Mouse (Mus musculus) ovary, adult 18-20 months (tissue): Measurements from ENCODE around the gene Lamb3.

ENCODE experiments used
- DNase-seq: peaks from one replicate; pipeline ENCODE4 v3.0.0; 2022; ENCODE audit warnings: low spot score, mixed read lengths

Lamb3 gene

DNA sequence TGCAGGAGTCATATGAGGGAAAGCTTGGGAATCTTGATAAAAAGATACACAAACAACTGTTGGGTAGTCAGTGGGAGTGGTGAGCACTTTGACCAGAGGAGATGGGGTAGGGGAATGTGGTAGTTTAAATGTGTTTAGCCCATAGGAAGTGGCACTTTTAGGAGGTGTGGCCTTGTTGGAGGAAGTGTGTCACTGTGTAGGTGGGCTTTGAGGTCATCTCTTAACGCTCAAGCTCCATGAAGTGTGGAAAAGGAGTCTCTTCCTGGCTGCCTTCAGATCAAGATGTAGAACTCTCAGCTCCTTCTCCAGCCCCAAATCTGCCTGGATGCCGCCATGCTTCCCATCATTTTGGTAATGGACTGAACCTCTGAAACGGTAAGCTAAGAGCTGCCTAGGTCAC lies at the start of gene Lamb3:
Lamb3 (plus strand) TSS at position 197 of the 400 bp plus-strand sequence.
- DNase-seq: no peak

DNA sequence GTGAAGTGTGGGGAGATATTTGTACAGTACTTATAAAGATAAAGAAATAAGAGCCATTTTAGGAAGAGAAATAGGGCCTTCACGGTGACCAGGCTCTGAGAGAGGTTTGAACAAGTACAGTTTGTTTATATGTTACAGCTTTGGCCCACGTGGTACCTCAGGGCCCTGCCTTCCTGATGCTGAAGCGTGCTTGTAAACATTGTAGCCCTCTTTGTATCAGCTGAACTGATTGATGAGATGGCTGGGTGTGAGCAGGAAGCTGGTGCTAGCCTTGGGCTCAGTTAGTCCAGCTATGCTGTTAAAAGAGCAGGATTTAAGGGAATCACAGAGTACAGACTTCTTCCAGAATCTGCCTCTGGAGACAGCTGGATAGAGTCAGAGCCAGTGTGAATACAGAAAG lies 48.3 kb upstream of the Lamb3 start:
- no peak for DNase-seq

DNA sequence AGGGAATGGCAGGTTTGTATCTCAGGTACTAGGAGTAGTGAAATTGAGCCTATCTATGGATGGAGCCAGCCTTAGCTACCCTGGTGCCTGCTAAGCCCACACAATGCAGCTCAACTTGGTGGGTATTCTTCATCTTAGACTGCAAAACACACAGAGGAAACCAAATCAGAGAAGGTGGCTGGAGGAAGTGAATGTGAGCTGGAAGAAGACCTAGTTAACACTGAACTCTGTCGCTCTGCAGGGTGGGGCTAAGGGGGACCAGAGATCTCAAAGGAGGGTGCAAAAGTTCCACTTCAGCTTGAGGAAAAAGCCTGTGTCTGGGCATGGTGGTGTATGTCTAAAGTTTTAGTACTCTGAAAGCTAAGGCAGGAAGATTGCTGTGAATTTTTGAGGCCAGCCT lies 47.9 kb upstream of the Lamb3 start:
- no peak for DNase-seq

DNA sequence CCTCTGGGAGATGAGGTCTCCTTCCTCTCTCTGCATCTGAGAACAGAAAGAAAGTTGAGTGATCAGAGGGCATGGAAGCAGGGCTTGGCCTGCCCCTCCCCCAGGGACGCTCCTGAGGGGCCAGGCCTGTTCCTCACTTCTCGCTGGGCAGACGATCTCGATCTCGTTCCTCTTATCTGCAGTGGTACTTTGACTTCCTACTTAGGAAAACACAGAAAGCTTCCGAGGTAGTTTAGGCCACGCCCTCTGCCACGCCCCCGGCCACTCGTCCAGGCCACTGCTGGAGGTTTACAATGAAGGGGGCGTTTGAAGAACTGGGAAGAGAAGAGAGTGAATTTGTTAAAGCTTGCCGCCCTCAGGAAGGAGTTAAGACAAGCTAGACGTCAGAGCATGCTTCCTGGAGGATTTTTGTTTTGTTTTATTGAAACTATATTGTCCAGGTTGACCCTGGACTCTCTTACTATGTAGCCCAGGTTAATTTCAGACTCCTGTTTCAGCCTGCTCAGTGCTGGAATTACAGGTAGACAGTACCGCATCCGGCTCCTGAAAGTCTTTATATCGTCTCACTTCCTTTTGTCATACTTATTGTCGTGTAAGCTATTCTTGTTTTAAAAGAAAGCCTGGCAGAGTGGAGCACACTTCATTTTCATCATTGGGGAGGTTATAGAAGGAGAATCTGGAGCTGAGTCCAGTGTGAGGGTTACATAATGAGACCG lies 47.0 kb upstream of the Lamb3 start:
- DNase-seq: no peak

DNA sequence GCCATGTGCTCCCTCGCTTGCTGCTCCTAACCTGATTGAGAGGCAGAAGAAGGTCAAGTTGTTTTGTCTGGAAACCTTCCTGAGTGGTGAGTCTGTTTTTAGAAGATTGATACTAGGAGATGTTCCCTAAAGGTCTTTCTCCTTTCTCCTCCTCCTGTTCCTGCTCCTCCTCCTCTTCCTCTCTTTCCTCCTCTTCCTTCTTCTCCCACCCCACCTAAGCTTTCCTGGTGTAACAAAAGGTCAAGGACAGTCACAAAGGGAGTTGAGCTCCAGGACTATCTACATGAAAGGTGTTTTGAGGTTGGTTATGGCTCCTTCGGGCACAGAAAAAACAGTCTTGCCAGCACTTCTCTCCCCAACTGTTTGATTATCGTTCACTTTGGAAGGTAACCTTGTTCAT lies 39.8 kb upstream of the Lamb3 start, which contains the start of gene A130010J15Rik:
A130010J15Rik (plus strand) TSS at position 301 of the 400 bp plus-strand sequence.
- no peak for DNase-seq

DNA sequence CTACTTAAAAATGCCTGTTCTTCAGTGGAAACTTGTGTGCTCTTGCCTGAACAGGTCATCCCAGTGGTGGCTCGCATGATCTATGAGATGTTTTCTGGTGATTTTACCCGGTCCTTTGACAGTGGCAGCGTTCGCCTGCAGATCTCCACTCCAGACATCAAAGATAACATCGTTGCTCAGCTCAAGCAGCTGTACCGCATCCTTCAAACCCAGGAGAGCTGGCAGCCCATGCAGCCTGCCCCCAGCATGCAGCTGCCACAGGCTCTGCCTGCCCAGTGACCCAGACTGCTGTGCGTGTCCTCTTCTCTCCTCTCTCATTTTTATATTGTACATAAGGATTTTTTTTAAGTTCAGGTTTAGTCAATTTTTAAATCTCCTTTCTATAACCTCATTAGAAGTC lies 38.3 kb upstream of the Lamb3 start:
- DNase-seq: no peak

DNA sequence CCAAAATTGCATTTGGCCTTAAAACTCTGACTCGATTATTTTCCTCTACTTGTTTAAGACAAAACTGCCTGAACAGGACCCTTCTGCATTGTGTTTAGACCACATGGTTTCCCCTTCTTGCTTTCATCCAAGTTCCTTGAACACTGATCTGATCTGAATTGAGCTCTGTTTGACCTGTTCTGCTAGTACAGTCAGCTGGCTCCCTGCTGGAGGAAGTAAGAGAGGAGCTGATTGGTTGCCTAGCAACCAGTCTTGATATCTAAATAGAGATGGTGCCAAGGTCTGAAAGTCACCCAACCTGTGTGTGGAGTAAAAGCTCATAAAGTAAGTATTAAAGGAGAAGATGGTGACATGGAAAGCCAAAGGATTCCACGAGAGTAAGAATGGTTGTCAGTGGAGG lies 37.6 kb upstream of the Lamb3 start:
- no peak for DNase-seq

DNA sequence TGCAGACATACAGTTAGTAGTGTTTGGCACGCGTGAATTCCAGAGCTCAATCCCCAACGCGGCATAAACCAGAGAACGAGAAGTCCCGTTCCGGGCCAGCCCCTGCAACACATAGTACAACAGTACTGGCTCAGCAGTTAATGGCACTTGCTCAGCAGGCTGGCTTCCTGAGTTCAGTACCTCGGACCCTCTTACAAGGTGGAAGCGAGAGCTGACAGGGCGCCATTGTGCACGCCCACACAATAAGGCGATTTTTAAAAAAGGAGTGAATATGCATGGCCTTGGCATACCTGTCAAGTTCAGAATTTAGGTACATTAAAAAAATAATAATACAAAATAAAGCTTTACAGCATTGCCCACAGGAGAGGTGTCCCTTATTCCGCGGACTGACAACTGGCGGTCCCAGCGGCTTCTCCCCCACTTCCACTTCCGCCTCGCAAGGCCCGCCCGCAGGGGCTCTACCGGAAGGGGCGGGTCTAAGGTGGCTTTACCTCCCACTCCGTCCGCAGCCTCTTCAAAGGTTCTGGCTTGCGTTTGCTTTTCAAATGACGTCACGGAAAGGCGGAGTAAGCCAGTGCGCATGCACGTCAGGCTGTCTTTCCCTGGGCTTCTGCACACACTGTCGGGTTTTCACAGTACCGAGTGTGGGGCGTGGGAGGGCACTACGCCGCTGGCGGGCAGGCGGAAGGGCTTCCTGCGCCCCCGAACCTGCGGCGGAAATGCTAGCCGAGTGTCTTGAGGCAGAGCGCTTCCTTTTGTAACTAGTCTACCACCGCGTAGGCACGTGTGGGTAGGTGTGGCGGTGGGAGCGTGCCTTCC lies 34.3 kb upstream of the Lamb3 start:
- DNase-seq: peak; percentile 94

DNA sequence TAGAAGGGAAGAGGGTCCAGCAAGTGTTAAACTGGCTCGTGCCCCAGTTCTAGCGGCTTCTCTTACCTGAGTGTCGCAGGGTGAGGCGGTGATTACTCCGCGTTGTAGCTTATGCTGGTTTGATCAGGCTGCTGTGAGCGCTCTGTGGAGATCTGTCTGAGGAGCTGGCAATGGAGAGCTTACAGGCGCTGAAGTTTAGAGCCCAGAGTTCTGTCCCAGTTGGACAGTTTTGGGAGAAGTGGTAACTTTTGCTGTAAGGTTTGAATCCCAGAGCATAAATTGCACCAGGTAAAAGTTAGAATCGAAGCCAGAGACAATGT lies 33.7 kb upstream of the Lamb3 start:
- DNase-seq: no peak

DNA sequence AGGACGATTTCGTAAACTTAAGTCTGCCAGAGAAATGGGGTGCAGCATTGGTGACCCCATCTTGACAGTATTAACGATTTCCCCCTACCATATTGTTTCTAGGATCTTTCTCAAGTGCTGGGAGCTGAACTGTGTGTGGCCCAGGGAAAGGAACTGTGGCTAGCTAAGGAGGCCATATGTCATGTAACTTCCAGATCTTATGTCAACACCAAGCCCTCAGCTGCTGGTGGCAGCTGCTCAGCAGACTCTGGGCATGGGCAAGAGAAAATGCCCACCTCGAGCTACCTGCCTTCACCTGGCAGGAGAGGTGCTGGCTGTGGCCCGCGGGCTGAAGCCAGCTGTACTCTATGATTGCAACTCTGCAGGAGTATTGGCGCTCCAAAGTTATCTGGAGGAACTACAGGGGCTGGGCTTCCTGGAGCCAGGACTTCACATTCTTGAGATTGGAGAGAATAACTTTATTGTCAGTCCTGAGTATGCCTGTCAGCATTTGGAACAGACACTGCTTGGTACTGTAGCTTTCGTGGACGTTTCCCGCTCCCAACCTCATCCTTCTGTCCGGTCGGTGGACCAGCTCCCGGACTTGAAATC lies 33.3 kb upstream of the Lamb3 start:
- DNase-seq: no peak

DNA sequence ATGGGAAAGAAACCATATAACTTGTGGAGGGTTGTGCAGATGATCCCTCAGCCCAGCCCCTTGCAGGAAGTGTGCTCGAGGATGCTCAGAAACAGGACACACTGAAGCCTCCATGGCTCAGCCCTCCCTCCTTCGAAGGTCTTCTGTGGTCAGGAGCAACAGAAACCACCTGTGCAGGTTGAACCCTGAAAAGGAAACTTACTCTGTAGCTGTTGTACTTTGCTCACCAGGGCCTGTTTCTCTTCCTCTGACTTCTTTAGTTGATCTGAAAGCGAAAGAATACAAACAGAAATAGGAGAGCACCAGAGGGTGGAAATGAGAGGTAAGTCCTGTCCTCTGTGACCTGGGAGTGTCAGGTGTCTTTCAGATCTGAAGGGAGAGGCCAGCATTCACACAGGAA lies 26.4 kb upstream of the Lamb3 start:
- DNase-seq: no peak

DNA sequence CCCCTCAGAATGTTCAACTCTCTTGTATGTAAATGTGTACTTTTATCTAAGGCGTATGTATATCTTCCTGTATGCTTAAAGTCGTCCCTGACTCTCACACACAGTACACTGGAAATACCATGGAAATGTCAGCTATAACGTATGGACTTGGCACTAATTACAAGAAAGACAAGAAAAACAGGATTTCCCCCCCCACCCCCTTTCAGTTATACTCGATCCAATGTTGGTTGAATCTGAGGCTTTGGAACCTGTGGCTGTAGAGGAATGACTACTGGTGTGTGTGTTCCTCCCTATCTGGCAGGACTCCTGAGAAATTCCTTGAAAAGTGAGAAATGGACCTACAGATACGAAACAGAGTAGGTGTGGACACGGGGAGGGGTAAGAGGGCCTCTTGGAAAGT lies 19.2 kb upstream of the Lamb3 start:
- no peak for DNase-seq

DNA sequence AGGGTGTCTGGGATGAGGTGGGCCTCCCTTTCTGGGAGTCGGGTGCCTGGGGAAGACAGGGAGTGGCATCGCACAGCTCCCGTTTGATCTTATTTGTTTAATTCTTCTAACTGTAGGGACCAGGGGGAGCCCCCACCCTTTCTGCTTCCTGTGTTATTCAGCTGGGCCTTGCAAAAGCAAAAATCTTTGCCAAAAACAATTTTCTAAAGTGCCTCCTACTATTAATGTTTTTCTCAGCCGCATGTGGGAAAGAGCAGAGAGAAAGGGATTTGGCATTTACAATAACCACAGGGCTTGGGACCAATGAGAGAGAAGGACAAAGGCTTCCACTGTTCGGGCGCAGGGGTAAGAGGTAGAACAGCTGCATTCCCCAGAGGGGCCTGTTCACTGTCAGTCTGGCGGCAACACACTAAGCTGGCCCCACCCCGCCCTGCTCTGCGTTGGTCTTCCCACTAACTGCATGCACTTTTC lies 18.3 kb upstream of the Lamb3 start:
- peak; percentile 33 for DNase-seq

DNA sequence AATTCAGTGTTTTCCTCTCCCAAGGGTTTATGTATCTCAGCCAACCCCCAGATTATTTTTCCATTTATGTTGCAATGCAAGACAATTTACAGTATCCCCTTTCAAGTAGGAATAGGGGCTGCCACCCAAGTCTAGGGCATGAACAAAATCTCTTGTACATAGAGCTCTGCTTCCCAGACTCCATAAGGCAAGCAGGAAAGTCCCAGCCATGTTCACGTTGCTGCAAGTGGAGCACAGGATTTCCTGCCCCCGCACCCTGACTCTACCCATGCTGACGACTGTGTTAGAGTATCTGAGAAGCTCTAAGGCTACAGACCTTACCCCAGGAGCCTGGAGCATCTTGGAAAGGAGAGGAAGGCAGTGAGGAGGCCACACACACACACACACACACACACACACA lies 17.7 kb upstream of the Lamb3 start:
- no peak for DNase-seq

DNA sequence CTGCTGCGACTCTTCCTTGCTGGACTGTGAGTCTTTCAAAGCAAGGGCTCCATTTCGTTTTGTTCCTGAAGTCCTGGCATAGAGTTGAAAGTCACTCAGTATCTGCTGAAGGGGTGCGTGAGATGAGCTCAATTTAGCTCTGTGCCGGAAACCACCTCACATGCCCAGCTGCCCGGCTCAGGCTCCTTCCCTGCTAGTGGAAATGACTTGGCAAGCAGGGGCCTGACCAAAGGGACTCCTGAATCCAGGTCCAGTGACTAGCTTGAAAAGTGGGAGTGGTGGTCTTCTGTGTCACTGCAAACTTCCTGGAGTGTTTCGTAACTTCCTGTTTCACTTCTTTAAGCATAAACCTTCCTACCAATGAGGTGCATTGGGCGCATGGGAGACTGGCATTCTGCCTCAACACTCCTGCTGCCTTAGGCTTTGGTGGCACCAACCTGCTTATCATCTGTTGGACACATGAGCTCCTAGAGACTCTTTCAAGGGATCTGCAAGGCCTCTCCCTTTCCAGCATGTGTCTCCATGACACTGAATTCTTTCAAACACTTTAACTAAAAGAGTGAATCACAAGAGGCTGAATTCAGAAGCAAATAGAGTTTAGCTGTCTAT lies 15.7 kb upstream of the Lamb3 start:
- no peak for DNase-seq

DNA sequence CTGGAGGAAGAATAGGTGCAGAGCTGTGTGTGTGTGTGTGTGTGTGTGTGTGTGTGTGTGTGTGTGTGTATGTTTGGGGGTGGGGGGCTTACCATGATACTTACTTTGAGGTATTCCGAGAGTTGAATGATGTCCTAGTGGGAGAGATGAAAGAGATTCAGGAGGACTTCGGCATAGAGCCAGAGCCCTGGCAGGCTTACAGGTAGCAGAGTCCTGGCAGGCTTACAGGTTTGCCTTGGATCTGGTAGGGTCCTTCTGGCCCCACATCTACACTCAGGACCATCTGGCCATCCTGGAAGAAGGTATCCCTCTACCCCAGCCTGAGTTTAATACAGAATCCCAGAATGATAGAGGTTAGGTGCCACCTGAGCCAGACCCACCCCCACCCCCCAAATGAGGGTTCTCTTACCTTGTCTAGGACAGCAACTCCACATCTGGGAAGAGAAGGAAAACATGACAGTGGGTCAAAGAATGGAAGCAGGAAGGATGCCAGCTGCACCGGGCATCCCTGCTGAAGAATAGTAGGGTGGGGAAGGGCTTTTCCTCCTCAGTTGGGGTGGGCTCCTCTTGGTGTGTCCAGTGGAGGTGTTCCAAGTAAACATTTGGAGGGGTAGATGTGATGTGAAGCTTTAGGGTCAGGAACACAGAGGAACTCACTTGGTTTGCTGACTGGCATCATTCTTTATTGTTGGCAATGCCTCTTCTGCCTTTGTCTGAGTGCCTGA lies 12.9 kb upstream of the Lamb3 start:
- no peak for DNase-seq

DNA sequence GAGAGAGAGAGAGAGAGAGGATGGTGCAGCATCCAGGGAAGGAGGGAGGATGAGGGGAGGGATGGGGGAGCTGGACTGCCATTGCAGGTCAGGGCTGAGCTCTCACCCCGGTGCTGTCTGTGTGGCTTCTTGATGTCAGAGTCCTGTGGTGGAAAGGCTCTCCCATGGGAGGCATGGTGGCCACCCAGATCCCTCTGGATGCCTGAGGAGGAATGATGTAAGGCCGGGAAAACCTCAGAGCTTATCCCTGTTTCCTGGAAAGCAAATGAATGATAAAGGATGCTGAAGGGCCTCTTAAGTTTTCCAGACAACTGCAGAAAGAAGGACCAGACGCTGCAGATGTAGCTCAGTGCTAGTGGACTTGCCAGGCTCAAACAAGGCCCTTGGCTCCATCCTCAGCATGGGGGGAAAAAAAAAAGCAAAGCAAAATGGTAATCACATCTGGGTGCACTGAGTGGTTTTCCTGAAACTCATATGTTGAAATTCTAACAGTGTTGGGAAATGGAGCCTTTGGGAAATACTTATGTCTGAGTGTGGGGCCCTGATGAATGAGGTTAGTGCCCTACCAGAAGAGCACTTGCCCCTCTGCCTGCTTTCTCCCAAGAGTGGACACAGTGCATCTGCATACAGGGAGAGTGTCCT lies 12.2 kb upstream of the Lamb3 start:
- no peak for DNase-seq

DNA sequence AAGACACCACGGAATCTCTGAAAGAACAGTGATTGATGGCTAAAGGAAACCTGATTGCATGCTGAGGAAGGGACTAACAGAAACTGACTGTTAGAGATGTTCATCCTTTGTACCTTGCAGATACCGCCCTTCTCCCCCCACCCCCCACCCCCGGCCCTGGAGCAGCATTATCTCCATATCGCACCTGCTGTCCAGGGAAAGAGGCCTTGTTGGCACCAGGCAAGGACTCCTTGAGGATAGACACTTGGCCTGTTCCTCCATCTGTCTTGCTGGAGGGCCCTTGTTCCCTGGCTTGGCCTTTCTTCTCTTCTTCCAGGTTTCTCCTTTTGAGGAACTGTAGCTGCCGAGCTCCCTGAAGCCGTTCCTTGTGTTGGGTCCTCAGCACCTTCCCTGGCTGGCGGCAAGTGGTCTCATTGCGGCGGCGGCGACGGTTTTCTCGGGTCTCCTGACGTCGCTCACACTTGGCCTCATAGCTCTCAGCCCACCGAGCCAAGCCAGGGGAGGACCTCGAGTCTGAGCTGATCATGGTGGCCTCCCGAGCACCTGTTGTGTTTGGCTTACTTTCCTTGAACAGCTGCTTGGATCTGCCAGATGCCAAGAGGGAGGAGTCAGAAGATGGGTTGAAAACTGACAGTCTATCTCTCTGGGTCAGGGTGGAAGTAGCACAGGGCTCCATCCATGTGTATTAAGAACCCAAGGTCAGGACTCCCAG lies 9.8 kb upstream of the Lamb3 start:
- no peak for DNase-seq

DNA sequence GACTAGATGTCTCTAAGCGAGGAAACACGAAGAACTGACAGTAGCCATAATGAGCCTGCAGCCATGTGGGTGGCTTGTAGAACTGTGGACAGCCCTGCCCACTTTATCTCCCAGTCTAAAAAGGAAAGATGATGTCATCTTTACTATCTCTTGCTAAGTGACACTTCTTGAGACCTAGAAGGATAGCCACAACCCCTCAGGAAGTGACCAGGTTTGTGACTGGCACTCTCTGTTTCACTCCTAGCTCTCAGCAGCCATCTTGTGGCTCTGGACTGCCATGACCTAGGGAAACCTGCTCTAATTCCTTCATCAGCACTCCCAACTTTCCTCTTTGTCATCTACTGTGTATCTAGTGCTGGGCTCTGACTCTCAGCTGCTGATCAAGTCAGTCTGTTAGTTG lies 9.2 kb upstream of the Lamb3 start:
- no peak for DNase-seq

DNA sequence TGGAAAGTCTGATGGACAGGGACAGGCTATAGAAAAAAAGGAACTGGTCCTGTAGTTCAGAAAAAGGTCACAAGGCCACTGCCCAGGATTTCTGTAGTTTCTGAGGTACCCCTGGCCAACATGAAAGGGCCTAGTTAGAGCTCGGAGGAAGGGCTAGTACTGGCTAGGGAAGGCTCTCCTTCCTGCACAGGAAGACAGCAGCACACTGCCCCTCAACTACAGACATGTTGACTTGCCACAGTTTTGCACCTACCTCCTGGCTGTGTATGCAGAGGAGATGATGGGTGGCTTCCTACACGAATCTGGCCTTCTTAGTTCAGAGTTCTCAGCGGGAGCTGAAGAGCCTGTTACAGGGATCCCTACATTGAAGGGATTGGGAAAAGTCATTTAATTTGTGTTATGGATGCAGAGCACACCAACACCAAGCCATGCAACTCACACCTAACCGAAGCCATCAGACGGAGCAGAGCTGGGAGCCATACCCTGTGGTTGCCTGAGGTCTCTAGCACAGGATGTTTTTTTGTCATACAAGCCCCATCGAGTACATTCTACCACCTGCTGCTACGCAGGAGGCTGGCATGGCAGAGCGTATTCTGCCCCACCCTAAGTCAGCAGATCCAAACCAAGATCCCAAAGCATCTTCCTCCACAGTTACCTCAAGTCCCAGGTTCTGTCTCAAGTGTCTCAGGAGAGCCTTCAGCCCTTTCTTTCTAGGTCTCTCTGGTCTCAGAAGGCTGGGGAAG lies 6.7 kb upstream of the Lamb3 start:
- DNase-seq: no peak
